Mouse (Mus musculus) adrenal gland, postnatal 36 days (tissue): ENCODE measurements around the gene Btbd2. TPM values are rescaled to one million over a fixed set of nuclear protein-coding genes. Genes with fewer than 3 reads are reported as not detected.

Source experiments
- DNase-seq, 2 experiments: peaks; one replicate each; pipeline ENCODE4 v3.0.0; 2021; ENCODE audit warnings: mixed read lengths in 1 of 2
- total RNA-seq, 2 experiments: library from RNA; stranded (reverse); gene quantifications; 2 replicates each; pipeline ENCODE4 v1.2.3; 2021

Gene Btbd2
- total RNA-seq, 2 experiments from 2014 or later = 61.7 to 71.2 TPM

DNA sequence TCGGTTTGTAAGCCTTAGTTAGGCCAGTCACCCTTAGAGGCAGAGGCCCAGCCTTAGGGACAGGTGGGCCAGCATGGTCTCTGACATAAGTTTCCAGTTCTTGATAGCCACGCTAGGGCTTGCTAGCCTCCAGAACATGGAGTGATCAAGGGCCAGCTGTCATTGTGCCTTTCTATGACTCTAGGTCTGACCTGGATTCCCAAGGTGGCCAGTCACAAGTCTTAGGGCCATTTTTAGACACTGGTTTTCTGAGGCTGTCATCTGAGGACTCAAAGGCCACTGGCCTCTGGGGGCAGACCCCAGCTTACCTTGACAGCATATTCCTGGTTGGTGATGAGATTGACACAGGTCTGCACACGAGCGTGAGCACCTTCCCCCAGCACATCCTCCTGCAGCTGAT, 14.4 kb upstream of the Btbd2 start:
- DNase-seq = no peak

DNA sequence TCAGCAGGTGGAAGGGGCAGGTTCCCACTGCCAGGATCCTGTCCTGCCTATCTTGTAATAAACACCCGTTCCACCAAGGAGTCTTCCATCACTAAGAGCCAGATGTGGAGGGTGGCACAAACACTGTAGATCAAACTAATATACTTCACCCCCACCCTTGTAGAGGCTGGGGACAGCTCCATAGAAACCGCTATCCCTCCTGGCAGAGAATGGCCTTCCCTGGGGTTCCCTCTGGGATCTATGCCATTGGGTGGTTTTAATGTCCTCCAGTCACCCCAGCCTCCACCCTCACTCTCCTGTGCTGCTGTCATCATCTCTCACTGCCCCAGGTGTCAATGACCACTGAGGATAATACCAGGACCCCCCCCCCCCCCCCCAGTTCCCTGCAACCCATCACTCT, 13.7 kb upstream of the Btbd2 start:
- no peak for DNase-seq

DNA sequence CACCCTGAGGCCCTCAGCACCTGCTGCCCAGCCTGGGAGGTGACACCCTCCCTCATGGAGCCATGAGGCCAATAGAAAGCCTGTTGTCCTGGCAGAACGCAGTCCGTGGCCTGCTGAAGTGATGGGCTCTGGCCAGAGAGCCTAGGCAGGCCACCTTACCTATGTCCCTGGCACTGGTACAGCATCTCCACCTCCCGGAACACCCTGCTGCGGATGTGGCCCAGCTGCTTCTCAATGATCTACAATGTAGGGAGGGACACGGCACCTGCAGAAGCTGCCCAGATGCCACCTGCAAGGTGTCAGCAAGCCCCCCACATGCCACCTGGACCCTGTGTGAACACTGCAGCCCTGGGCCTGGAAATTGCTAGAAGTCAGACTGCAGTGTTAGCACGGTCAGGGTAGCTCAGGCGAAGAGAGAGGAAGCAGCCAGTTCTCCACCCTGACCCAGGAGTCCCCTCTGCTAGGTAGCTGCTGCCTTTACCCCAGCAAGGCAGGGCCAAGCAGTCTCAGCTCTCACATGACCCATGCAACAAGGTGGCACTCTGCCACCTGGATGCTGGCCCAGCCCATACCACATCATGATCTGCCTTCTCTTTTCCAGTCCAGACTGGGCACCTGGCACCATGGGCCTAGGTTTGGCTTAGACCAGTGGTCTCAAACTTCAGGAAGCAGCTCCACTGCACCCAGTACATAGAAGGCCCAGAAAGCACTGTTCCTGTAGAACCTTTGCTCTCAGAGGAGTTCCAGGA, 13.0 kb upstream of the Btbd2 start:
- peak; percentile 70 to 80 for DNase-seq

DNA sequence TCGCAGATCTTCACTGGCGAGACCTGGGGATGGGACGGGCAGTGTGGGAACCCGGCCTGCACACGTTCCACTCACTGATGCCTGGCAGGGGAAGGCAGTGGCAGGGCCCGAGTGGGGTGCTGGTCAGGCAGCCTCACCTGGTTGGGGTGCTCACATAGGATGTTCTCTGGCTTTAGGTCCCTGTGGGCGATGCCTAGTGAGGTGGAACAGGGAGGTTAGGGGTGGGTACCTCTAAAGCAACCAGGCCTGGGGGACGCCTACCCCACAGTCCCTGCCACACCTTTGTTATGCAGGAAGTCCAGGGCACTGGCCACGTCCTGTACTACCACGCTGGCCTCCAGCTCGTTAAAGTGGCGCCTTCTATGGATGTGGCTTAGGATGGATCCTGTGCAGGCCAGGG, 12.1 kb upstream of the Btbd2 start:
- no peak for DNase-seq

DNA sequence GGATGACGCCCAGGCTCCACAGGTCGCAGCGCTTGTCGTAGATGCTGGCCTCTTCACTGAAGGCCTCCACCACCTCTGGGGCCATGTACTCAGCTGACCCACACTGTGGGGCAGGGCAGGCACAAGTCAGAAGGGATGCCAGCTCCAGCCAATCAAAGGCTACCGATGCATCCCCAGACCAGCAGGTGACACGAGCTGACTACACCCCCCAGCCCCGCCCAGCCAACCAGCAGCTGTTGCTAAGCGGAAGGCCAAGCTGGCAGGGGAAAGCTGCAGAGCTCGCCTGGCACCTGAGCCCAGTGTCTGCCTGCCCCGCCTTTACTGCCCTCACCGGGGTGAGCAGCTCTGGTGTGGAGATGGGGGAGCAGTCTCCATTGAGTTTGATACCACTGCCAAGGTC, 11.7 kb upstream of the Btbd2 start:
- no peak for DNase-seq

DNA sequence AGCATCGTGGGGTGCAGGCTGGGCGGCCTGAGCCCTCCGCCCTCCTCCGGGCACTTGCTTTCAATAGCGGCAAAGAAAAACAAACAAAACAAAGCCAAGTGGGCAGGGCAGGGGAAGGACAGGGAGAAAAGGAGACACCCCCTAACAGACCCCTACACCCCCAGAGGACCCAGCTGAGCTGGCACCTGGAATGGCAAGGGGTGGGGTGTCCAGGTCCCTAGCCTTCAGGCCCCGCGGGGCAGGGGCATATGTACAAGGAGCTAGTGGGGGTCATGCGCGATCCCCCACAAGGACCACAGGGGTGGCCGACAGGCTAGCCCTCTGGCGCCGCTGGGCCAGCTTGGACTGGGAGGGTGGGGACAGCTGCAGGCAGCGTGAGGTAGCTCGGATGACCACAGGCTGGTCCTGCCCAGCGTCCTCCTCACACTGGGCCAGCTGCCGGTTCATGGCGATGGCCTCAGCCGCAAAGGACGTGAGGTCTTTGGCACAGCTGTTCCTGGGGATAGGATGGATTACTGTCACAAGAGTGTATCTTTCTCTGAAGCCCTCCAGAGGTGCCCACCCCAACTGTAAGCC, 10.1 kb upstream of the Btbd2 start:
- no peak for DNase-seq

DNA sequence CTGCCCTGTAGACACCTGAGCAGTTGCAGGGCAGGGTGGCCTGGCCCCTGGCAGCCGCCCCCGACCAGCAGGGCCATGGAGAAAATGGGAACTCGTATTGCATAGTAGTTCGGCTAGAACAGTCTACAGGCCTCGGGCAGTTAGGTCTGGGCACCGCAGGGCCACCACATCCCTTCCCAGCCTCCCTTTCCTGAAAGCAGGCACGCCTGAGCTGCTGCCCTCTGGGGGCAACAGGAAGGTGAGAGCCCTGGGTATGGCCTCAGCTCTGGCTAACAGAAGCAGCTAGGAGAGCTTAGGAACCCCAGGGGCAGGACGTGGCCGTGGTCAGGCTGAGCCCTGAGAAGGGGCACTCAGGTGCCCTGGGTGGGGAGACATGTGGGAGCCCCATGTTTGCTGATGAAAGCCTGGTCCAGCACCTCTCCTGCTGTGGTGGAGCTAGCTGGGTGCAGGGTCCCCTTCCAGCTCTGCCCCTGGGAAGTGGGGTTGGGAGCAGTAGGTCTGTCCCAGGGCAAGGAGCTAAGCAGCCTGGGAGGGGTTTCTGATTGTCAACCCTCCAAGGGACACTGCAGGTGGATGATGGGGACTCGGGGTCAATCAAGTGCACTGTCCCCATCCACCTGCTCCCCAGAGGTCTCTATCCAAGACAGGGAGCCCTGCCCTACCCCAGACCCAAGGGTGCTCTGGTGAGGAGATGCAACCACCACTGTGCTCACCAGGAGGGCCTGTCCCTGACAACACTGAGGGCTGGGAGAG, 9.3 kb upstream of the Btbd2 start:
- no peak for DNase-seq

DNA sequence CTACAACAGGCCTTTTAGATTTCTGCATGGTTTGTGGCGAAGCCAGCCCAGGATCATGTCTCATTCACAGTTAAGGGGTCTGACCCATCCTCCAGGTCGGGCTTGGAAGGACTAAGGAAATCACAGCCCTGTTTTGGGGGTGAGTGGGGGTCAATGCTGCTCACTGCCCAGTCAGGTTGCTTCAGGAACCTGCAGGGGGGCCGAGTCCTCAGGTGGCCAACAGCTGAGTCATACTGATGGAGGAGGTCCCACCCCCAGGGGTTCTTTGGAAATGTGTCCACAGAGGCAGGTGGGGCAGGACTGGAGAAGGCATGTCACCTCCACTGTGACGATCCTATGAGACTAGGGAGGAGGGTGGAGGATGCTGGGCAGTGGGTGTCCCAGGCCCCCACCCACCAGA, 8.6 kb upstream of the Btbd2 start:
- DNase-seq = no peak

DNA sequence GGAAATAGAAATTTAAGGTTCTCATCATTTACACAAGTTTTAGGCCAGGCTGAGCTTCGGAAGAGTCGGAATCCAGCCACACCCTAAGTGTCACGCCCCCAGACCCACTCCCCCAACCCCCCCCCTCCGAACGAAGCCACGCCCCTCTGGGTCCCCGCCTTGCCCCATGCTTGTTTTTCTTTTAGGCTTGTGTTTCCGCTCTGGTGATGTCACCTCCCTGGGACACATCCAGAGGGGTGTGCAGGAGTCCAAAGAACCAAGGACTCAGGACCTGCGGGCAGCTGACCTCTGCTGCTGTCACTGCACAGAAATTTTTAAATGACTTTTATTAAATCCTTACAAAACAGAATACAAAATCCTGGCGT, 8.1 kb upstream of the Btbd2 start:
- peak; percentile 88 to 89 for DNase-seq

DNA sequence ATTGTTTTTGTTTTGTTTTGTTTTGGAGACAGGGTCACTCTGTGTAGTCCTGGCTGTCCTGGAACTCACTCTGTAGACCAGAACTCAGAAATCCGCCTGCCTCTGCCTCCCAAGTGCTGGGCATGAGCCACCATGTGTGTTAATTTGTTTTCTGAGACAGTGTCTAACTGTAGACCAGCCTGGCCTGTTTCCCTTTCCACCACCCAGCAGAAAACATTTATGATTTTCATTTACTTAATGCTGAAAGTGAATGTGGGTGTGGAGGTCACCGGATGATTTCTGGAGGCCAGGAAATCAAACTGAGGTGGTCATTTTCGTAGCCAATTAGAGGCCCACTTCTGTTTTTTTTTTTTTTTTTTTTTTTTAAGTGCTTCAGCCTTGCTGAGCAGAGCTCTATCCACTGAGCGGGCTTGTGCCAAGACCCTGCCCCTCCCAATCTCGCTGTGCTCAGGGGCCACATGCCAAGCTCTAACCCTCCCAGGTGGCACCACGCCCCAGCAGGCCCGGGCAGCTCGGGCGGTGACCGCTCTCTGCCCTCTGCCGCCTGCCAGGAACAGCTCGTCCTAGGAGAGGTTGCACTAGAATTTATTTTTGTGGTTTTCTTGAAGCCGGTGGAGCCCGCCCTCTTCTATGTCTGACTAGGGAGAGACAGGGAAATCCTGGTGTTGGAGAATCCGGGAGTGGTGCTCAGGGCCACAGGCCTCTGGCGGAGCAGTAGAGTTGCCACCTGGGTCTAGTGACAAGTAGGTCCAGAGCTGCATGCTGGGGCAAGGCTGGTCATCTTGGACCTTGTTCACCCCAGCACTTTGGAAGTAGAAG, 7.5 kb upstream of the Btbd2 start:
- DNase-seq = peak; percentile 89 to 92

DNA sequence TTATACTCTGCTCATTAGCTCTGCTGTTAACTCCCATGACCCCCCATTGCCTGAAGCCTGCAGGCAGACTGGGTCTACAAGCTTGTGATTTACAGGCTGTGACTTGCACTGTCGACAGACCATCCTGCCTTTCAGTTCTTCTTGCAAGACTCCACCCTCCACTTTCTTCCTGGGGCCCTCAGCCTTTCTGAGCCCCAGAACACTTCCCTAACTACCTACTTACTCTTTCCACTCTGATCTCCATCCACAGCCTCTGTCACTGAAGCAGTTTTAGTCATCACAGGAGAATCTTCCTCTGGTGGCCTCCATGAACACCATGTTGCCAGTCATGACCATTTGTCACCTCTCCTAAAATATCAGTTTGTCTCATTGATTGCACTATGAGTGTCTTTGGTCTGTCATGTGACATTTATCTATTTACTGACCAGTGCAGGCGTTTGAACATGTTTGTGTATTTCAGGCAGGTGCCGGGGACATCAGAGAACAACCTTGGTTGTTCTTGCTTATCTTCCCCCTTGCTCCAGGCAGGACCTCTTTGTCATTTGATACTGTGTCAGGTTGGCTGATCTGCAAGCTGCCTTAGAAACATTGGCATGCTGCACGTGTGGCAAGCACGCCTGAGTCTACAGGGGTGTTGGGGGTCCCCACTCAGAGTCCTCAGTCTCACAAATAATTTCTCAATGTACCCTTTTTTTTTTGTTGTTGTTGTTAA, 6.8 kb upstream of the Btbd2 start:
- DNase-seq = no peak

DNA sequence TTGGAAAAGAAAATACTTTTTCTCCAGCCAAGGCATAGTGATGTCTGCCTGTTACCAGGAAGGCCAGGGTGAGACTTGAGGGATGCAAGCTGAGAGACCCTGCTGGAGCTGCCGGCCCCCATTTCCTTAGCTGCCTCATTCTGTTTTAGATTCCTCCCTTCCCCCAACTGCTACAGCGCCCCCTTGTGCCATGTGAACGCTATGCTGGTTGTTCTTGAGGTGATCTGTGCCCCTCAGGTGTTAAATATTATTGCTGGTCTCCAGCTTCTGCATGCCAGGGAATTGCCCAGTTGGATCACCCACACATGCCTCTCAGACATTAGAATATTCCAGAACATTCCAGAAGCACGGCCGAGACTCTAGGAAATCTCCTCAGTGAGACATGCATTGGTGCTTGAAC, 4.3 kb upstream of the Btbd2 start:
- DNase-seq = peak; percentile 51 to 69

DNA sequence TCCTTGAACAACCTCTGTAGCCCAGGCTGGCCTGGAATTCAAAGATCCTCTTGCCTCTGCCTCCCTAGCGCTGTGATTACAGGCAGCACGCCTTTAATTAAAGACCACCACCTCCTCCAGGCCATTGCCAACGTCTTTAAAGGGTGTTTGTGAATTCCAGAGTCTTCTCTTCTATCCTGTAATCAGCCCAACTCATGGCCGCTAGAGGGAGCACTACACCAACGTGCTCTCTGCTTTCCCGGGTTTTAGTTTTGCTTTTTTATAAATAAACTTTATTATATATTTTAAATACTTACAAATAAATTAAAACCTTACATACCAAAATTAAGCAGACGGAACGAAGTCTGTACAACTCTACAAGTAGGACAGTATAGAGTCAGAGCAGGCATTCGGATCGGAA, 2.3 kb upstream of the Btbd2 start:
- peak; percentile 80 to 84 for DNase-seq

DNA sequence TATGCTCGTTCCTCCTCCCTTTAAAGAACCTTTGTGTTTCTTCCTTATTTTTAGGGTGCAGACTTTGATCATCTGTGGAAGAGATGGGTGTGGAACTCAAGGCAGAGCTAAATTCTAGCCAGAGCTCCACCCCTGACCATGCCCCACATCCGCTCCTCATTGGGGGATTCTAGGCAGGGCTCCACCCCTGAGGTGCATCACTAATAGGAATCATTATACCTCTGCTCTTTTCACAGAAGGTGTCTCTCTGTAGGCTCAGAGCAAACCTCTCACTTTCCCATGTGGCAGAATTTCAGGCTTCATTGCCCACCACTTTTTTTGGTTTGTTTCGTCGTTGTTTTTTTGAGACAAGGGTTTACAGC, 2.0 kb upstream of the Btbd2 start:
- DNase-seq = no peak

DNA sequence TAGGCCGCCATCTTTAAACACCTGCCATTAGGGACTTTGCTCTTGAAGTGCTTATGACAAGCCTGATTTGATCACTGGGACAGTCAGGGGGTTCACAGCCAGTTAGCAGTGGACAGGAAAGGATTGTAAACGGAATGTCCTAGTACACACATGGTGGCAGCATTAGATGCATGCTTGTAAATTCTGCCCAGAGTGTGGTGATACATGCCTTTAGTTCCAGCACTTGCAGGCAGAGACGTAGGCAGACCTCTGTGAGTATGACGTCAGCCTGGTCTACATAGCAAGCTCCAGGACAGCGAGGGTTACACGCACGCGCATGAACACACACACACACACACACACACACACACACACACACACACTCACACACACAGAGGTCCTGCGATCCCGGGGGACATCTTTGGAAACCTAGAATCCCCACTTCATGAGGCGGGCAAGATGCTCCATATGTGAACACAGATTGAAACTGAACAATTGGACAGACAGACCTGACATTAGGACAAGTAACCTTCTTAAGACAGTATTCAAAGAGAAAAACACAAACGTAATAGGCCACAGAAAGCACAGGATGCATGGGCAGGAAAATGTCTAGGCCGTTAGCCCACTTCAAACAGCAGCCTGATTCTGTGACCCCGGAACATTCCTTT, 1.4 kb upstream of the Btbd2 start:
- DNase-seq = no peak

DNA sequence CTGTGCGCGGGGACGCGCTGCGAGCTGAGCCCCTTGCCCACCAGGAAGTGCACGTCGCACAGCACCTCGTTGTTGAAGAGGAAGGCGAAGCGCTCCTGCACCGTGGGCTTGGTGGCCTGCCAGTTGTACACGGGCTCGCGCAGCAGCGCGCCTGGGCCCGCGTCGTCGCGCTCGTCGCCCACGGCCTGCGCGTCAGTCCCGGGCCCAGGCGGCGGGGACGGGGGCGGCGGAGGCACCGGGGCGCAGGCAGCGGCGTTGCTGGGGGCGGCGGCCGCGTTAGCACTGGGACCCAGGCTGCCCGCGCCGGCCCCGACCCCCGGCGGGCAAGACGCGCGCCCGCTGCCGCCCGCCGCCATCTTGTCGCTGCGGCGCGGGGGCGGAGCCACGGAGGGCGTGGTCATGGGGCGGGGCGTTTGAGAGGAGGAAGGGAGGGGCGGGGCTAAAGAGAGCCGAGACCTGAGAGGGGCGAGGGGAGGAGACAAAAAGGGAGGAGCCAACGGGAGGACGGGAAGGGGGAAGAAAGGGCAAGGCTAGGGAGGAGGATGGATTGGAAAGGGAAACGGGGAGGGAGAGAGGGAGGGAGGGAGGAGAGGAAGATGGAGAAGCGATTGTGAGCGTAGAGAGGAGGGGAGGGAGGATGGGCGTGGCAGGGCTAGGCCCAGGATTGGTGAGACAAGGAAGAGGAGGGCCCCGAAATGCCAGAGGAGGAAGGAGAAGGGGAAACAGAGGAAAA, 575 bp downstream of the Btbd2 start:
- peak; percentile 96 to 99 for DNase-seq

DNA sequence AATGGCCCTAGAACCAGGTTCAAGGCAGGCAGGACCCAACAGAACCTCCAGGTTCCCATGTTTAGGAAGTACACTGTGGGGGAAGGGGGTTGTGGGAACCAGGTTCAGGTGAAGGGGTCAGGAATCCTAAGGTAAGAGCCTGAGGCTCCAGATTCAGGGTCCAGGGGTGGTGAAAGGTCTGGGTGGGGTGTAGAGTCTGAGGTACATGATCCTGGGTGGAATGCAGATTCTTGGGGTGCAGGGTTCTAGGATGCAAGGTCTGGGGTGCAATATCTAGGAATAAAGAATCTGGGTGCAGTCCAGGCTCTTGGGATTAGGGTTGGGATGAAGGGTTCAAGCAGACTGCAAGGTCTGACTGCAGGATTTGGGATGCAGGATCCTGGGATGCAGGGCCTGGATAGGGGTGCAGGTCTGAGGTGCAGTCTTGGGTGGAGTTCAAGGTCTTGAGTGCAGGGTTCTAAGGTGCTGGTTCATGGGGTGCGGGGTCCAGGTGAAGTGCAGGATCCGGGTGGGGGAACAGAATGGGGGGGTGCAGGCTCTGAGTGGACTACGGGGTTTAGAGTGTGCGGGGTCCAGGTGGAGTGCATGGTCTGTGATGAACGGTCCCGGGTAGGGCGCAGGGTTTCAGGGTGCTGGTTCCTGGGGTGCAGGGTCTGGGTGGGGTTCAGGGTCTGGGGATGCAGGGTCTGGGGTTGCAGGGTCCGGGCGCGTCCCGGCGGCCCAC, 1.3 kb downstream of the Btbd2 start:
- DNase-seq = no peak

DNA sequence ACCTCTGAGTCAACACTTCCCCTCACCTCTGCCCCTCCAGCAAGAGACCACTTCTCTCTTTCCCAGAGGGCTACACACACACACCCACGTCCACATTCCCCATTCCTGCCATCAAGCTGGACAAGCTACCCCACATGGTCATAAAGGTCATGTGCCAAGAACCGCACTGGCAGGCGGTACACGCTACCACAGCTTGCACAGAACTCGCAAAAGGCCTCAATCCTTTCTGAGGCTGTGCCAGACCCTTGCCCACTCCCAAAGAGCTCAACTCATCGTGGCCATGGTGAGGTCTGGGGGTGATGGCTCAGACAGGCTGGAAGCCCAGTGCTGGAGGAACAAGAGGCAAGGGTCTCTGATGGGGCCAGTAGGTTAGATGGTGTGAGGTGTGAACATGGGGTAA, 2.0 kb downstream of the Btbd2 start:
- no peak for DNase-seq

DNA sequence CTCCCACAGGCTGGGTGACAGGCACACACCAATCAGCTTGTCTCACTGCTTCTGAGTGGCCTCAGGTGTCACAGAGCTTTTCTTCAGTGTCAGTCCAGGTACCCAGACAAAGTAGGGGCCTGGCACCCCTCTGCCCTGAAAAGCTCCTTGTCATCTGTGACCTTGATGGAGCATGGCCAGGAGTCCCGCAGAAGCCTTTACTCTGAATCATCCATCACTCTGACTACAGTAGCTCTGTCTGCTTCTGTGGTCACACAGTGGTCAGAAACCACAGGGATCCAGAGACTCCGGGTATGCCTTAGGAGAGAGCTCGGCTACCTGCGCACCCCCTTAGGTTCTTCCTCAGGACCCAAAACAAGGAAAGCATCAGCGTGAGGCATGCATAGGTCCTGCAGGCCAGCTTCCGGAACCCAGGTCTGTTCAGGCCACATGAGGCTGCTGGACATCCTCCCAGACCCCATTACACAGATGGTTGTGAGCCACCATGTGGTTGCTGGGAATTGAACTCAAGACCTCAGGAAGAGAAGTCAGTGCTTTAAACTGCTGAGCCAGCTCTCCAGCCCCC, 3.6 kb downstream of the Btbd2 start:
- DNase-seq = peak; percentile 61 to 70

DNA sequence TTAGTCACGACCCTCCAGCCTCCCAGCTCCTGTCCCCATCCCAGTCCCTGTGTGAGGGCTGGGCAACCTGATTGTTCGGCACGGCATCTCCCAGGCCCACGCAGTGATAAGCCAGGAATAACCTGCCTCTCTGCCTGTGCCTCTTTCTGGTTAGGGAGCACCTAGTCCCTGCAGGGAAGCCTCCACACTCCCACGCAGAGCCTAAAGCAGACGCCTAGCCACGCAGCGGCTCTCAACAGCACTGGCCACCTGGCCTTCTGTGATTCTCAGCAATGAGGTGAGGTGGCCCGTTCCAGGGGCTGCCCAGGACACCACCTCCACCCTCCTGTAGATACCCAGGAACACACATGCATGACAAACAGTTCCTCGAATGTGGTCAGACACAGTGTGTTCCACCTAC, 6.5 kb downstream of the Btbd2 start:
- no peak for DNase-seq
